Mouse (Mus musculus) ES-Bruce4 (cell line): ENCODE measurements around the gene Noc2l.

ENCODE experiments used
- CTCF ChIP-seq: IDR thresholded peaks from one replicate; pipeline ENCODE4 v1.8.1; 2011; ENCODE audit warnings: low read depth, low read length
- POLR2A ChIP-seq: IDR thresholded peaks from one replicate; pipeline ENCODE4 v1.8.1; 2011; ENCODE audit warnings: low read length; ENCODE audit not compliant: insufficient read depth

DNA sequence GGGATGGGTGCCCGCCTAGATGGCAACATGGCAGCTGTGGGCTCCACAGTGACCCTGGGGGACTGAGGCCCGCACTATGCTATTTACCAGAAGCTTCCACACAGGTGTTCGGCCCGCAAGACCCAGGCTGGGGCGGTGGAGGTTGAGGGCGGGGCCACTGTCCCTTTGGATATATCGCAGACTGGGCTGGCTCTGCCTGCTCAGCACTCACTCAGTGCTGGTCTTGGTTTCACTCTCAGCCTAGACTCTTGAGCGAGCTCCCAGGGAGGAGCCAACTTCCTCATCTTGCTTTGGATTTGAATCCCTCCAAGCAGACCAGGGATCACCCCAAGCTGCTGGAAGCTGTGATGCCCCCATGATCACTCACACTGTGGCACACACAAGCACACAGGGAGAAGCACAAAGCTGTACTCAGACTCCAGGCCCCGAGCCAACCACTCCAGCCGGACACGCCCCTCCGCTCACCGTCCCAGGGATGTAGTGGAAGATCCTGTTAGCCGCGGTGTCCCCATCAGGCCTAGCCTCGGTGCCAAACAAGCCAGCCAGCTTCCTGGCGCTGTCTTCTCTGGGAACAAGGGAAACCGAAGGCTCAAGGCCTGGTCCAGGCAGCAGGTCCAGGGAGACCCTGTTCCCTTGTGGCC, 7.9 kb upstream of the Noc2l start:
- TF ChIP-seq CTCF (no peak), POLR2A (no peak)
